Mouse (Mus musculus): Measurements from ENCODE around the gene Ppp1r1c. TPM values are rescaled to one million over a fixed set of nuclear protein-coding genes. Genes with fewer than 3 reads are reported as not detected.

The Ppp1r1c gene
- polyA plus RNA-seq, 1 experiment from 2014 or later: not detected

DNA sequence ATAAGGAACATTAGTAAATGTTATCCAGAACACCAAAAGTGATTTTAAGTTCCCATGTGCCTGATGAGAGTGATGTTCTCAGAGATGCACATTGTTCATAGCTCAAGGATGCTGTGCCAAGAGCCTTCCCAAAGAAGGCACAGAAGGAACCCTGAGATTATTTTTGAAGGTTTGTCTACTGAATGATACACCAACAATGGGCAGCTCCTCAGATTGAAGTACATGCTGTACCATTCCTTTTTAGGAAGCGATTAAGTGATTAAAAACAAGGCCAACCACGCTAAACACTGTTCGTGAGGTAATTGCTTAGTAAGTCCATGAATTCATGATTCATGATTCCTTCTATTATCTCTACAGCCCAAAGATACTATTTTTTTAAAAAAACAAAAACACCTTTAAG is 32.3 kb upstream of the Ppp1r1c start:
- 74% methylated on average over 3 of the region's 3 CpGs for WGBS
- no peak for DNase-seq (ENCODE audit: low spot score)
- Histone ChIP-seq H3K4me1 (replicated peaks; ENCODE audit: control insufficient read depth, insufficient read depth) (no peaks in the 10 kb centered on the region), H3K9me3 (ENCODE audit: control insufficient read depth, low read length) (no peaks in the 10 kb centered on the region), H3K36me3 (ENCODE audit: control insufficient read depth, insufficient read depth, low read length) (peaks cover 8% of the 10 kb centered on the region; the same call in 1 of the 2 replicates), H3K4me2 (replicated peaks; ENCODE audit: low read depth) (no peak overlapping the region), H3K4me3 (ENCODE audit: low read depth, low read length) (no peak overlapping the region), H3K27ac (replicated peaks) (no peak overlapping the region), H3K9ac (ENCODE audit: low read length) (no peak overlapping the region), H3K27me3 (ENCODE audit: control insufficient read depth, insufficient read depth, low read length) (no peaks in the 10 kb centered on the region)
- TF ChIP-seq EP300 (optimal IDR thresholded peaks at IDR 0.05): no peak
- TF ChIP-seq CTCF (IDR thresholded peaks at IDR 0.05; ENCODE audit: low read depth): no peak
- no peak for ATAC-seq (ENCODE audit: low FRiP score, low TSS enrichment)

DNA sequence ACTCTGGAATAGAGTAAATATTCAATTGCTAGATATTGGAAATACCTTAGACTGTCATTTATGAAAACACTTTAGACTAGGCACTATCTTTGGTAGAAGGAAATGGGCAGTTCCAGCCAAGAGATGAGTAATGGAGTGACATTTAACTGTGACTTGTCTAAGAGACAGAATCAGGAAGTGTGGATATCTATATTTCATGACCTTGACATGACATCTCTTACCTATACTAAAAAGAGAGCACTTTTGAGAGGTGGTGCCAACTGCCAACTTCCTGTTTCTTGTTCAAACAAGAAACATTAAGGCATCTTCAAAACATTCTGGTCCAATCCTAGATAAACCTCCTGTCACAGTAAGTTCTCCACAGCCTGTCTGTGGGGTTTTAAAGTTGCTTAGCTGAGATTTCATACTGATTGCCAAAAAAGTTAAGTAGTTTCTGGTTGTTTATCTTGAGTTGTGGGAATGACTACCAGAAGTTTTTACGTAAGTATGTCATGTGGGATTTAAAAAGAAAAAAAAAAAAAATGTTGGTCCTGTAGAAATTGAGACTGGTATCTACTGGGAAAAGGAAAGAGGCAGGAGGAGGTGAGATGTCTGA is 29.8 kb upstream of the Ppp1r1c start:
- ATAC-seq (ENCODE audit: low FRiP score, low TSS enrichment): no peak
- Histone ChIP-seq H3K27ac (replicated peaks) (no peak overlapping the region), H3K4me2 (replicated peaks; ENCODE audit: low read depth) (no peak overlapping the region), H3K4me1 (replicated peaks; ENCODE audit: control insufficient read depth, insufficient read depth) (no peaks in the 10 kb centered on the region), H3K9me3 (ENCODE audit: control insufficient read depth, low read length) (no peaks in the 10 kb centered on the region), H3K27me3 (ENCODE audit: control insufficient read depth, insufficient read depth, low read length) (no peaks in the 10 kb centered on the region), H3K36me3 (ENCODE audit: control insufficient read depth, insufficient read depth, low read length) (no peaks in the 10 kb centered on the region; the same call in 1 of the 2 replicates), H3K9ac (ENCODE audit: low read length) (no peak overlapping the region), H3K4me3 (ENCODE audit: low read depth, low read length) (no peak overlapping the region)
- WGBS: 44% methylated on average over 1 of the region's 1 CpGs
- no peak for TF ChIP-seq EP300 (optimal IDR thresholded peaks at IDR 0.05)
- TF ChIP-seq CTCF (IDR thresholded peaks at IDR 0.05; ENCODE audit: low read depth): no peak
- DNase-seq (ENCODE audit: low spot score): no peak

DNA sequence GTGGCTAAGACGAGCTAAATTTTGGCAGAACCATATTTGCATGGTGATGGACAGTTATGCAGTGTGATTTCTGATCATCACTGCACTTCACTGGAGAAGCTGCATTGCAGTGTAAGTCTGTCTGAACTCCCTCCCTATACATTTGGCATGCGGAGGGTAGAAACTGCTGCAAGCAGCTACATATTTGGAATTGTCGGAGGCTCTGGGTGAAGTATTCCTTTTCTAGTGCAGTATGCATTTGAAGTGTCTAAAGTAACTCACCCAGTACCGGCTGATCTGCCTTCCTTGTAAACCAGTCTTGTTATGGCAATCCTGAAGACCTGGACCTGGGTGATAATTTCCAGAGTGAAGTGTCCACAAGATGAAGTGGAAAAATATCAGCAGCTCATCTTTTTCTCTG is 25.9 kb upstream of the Ppp1r1c start:
- H3K27me3 ChIP-seq (ENCODE audit: control insufficient read depth, insufficient read depth, low read length): no peaks in the 10 kb centered on the region
- no peak overlapping the region for H3K9ac ChIP-seq (ENCODE audit: low read length)
- no peaks in the 10 kb centered on the region for H3K9me3 ChIP-seq (ENCODE audit: control insufficient read depth, low read length)
- DNase-seq (ENCODE audit: low spot score): no peak
- ATAC-seq (ENCODE audit: low FRiP score, low TSS enrichment): no peak
- no peak overlapping the region for H3K4me3 ChIP-seq (ENCODE audit: low read depth, low read length)
- H3K4me2 ChIP-seq (replicated peaks; ENCODE audit: low read depth): no peak overlapping the region
- H3K36me3 ChIP-seq (ENCODE audit: control insufficient read depth, insufficient read depth, low read length): no peaks in the 10 kb centered on the region
- H3K27ac ChIP-seq (replicated peaks): no peak overlapping the region
- WGBS: 61% methylated on average over 4 of the region's 4 CpGs
- no peak for TF ChIP-seq EP300 (optimal IDR thresholded peaks at IDR 0.05)
- no peaks in the 10 kb centered on the region for H3K4me1 ChIP-seq (replicated peaks; ENCODE audit: control insufficient read depth, insufficient read depth)

DNA sequence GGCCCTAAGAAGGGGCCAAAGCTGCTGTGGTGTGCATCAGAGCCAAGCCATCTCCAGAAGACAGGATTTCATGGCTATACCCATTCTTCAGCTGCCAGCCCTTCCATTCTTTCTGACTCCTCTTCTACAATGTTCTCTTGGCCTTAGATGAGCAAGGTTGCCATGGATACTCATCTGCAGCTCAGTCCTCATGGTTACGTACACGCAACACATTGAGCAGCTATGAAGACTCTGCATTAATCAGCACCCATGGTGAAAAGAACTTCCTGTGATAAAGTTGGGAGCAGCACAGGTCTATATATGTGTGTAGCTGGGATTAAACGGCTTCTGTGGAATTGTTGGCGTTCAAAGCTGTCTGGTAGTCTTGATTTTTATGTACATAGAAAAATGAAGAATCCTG is 24.3 kb upstream of the Ppp1r1c start:
- no peak for ATAC-seq (ENCODE audit: low FRiP score, low TSS enrichment)
- no peak overlapping the region for H3K9ac ChIP-seq (ENCODE audit: low read length)
- H3K4me2 ChIP-seq (replicated peaks; ENCODE audit: low read depth): no peak overlapping the region
- no peak for DNase-seq (ENCODE audit: low spot score)
- no peaks in the 10 kb centered on the region for H3K27me3 ChIP-seq (ENCODE audit: control insufficient read depth, insufficient read depth, low read length)
- H3K4me3 ChIP-seq (ENCODE audit: low read depth, low read length): no peak overlapping the region
- no peaks in the 10 kb centered on the region for H3K9me3 ChIP-seq (ENCODE audit: control insufficient read depth, low read length)
- no peaks in the 10 kb centered on the region for H3K36me3 ChIP-seq (ENCODE audit: control insufficient read depth, insufficient read depth, low read length)
- H3K4me1 ChIP-seq (replicated peaks; ENCODE audit: control insufficient read depth, insufficient read depth): no peaks in the 10 kb centered on the region
- TF ChIP-seq CTCF (IDR thresholded peaks at IDR 0.05; ENCODE audit: low read depth) (no peak), EP300 (optimal IDR thresholded peaks at IDR 0.05) (no peak)
- WGBS: 95% methylated on average over 4 of the region's 4 CpGs
- H3K27ac ChIP-seq (replicated peaks): no peak overlapping the region

GRCm38 (mm10) chr2:79690838-79691237 is 16.7 kb upstream of the Ppp1r1c start:
- DNase-seq (ENCODE audit: low spot score) (no peak), ATAC-seq (ENCODE audit: low FRiP score, low TSS enrichment) (no peak)
- WGBS: 34% methylated on average over 3 of the region's 3 CpGs
- Histone ChIP-seq H3K4me2 (replicated peaks; ENCODE audit: low read depth) (no peak overlapping the region), H3K9ac (ENCODE audit: low read length) (no peak overlapping the region), H3K36me3 (ENCODE audit: control insufficient read depth, insufficient read depth, low read length) (no peaks in the 10 kb centered on the region), H3K9me3 (ENCODE audit: control insufficient read depth, low read length) (no peaks in the 10 kb centered on the region), H3K27me3 (ENCODE audit: control insufficient read depth, insufficient read depth, low read length) (no peaks in the 10 kb centered on the region), H3K27ac (replicated peaks) (no peak overlapping the region), H3K4me3 (ENCODE audit: low read depth, low read length) (no peak overlapping the region), H3K4me1 (replicated peaks; ENCODE audit: control insufficient read depth, insufficient read depth) (no peaks in the 10 kb centered on the region)
- TF ChIP-seq EP300 (optimal IDR thresholded peaks at IDR 0.05) (no peak), CTCF (IDR thresholded peaks at IDR 0.05; ENCODE audit: low read depth) (no peak)

- DNase-seq (ENCODE audit: low spot score): no peak
- 69% methylated on average over 4 of the region's 4 CpGs for WGBS
- Histone ChIP-seq H3K36me3 (ENCODE audit: control insufficient read depth, insufficient read depth, low read length) (no peaks in the 10 kb centered on the region), H3K27ac (replicated peaks) (no peak overlapping the region), H3K9me3 (ENCODE audit: control insufficient read depth, low read length) (no peaks in the 10 kb centered on the region), H3K4me2 (replicated peaks; ENCODE audit: low read depth) (no peak overlapping the region), H3K4me3 (ENCODE audit: low read depth, low read length) (no peak overlapping the region), H3K4me1 (replicated peaks; ENCODE audit: control insufficient read depth, insufficient read depth) (no peaks in the 10 kb centered on the region), H3K9ac (ENCODE audit: low read length) (no peak overlapping the region), H3K27me3 (ENCODE audit: control insufficient read depth, insufficient read depth, low read length) (no peaks in the 10 kb centered on the region)
- no peak for ATAC-seq (ENCODE audit: low FRiP score, low TSS enrichment)
- TF ChIP-seq CTCF (IDR thresholded peaks at IDR 0.05; ENCODE audit: low read depth): no peak
- no peak for TF ChIP-seq EP300 (optimal IDR thresholded peaks at IDR 0.05)
These were observed 12.4 kb upstream of the Ppp1r1c start for GRCm38 (mm10) chr2:79695190-79695589.
